Mouse (Mus musculus): ENCODE data around the gene Sfxn5. TPM values are rescaled to one million over a fixed set of nuclear protein-coding genes. Genes with fewer than 3 reads are reported as not detected.

The Sfxn5 gene
- polyA plus RNA-seq, 2 experiments = 0.77 to 1.2 TPM

- H3K36me3 ChIP-seq (replicated peaks; ENCODE audit: control insufficient read depth, insufficient read depth, low read depth) = no peaks in the 10 kb centered on the region
- ATAC-seq (ENCODE audit: insufficient read depth) = no peak
Observed at GRCm38 (mm10) chr6:85206182-85206938, 126.9 kb downstream of the Sfxn5 start.

DNA sequence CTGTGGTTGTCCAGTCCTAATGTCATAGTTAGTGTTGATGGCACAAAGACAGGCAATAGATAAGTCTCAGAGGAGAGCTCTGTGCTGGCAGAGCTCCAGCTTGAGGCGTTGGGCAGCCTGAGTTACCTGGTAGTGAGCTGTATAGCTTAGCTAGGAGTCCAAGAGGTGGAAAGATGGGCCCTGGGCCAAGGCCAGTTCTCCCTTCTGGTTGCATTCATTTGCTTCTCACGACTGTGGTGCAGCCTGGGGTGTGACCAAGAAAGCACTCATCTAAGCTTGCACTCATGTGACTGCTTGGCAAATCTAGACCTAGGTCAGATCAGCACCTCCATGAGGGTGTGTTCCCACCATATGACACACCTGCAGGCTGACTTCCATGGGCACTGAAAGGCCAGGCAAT is 135.3 kb downstream of the Sfxn5 start:
- TF ChIP-seq EP300 (IDR thresholded peaks at IDR 0.05; ENCODE audit: low read depth) = no peak
- no peak for TF ChIP-seq CTCF (IDR thresholded peaks at IDR 0.05; ENCODE audit: low read depth)
- no peak for ATAC-seq (ENCODE audit: insufficient read depth)
- H3K4me2 ChIP-seq (ENCODE audit: low read depth) = no peak overlapping the region
- no peak for DNase-seq (ENCODE audit: low read depth in 3 of 3, low spot score in 3 of 3)
- no peak overlapping the region for H3K4me3 ChIP-seq (ENCODE audit: insufficient read depth in 1 of 2, low read depth in 2 of 2, low read length in 2 of 2)
- WGBS (ENCODE audit: insufficient replicate concordance) = 44% methylated on average over 2 of the region's 2 CpGs
- no peaks in the 10 kb centered on the region for H3K9me3 ChIP-seq (ENCODE audit: control insufficient read depth, low read length)
- H3K27me3 ChIP-seq (ENCODE audit: control insufficient read depth, insufficient read depth, low read length) = peaks cover 26% of the 10 kb centered on the region
- no peaks in the 10 kb centered on the region for H3K36me3 ChIP-seq (replicated peaks; ENCODE audit: control insufficient read depth, insufficient read depth, low read depth)
- H3K9ac ChIP-seq (replicated peaks) = no peak overlapping the region
- no peaks in the 10 kb centered on the region for H3K4me1 ChIP-seq (replicated peaks; ENCODE audit: control insufficient read depth in 2 of 2, insufficient read depth in 2 of 2, low read length in 1 of 2)
- H3K27ac ChIP-seq = no peak overlapping the region

More at GRCm38 (mm10) chr6:85206182-85206938, 126.9 kb downstream of the Sfxn5 start:
- DNase-seq (ENCODE audit: low read depth in 3 of 3, low spot score in 3 of 3) = no peak
- no peak for TF ChIP-seq CTCF (IDR thresholded peaks at IDR 0.05; ENCODE audit: low read depth)
- TF ChIP-seq EP300 (IDR thresholded peaks at IDR 0.05; ENCODE audit: low read depth) = no peak
- no peaks in the 10 kb centered on the region for H3K4me1 ChIP-seq (replicated peaks; ENCODE audit: control insufficient read depth in 2 of 2, insufficient read depth in 2 of 2, low read length in 1 of 2)
- WGBS (ENCODE audit: insufficient replicate concordance) = 34% methylated on average over 16 of the region's 16 CpGs
- no peak overlapping the region for H3K4me2 ChIP-seq (ENCODE audit: low read depth)
- H3K4me3 ChIP-seq (ENCODE audit: insufficient read depth in 1 of 2, low read depth in 2 of 2, low read length in 2 of 2) = no peak overlapping the region
- no peak overlapping the region for H3K27ac ChIP-seq
- H3K27me3 ChIP-seq (ENCODE audit: control insufficient read depth, insufficient read depth, low read length) = no peaks in the 10 kb centered on the region; the same call in 1 of the 2 replicates
- H3K9ac ChIP-seq (replicated peaks) = no peak overlapping the region
- no peaks in the 10 kb centered on the region for H3K9me3 ChIP-seq (ENCODE audit: control insufficient read depth, low read length)

DNA sequence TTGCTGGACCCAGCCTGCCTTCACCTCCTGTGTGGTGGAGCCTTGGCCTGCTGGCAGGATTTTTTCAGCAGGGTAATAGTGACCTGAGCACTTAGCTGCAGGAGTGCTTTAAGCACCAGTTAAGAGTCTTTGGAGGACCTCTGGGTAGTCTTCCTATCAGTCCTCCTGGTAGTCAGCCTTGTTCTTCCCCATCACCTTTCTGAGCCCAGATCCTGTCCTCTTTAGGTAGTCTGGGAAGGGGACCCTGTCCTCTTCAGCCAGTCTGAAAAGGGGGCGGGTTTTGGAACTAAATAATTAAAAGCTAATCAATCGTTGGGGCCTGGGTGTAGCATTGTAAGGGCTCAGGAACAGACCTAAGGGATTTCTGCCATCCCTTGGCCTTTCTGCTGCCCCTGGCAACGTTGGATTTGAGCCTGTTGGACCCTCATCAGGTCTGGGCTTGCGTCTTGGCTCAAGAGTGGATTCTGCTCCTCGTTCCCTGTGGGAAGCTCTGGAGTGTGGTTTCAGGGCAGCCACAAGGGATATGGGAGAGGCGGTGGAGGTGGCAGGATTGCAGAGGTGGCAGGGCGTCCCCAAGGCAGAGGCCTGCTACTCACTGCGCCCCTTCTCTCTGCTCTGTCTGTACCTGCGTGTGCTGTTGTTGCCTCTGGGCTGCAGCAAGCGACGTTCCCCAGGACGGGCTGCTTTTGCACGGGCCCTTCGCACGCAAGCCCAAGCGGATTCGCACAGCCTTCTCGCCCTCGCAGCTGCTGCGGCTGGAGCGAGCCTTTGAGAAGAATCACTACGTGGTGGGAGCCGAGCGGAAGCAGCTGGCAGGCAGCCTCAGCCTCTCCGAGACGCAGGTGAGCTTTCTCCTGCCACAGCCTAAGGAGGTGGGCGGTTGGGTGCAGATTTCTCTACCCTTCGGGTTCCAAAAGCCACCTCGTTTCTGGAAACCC is 139.6 kb downstream of the Sfxn5 start:
- 6% methylated on average over 29 of the region's 29 CpGs for WGBS (ENCODE audit: insufficient replicate concordance)
- Histone ChIP-seq H3K9me3 (ENCODE audit: control insufficient read depth, low read length) (no peaks in the 10 kb centered on the region), H3K27me3 (ENCODE audit: control insufficient read depth, insufficient read depth, low read length) (peaks cover 67% of the 10 kb centered on the region), H3K4me1 (replicated peaks; ENCODE audit: control insufficient read depth in 2 of 2, insufficient read depth in 2 of 2, low read length in 1 of 2) (no peaks in the 10 kb centered on the region), H3K9ac (replicated peaks) (no peak overlapping the region), H3K27ac (no peak overlapping the region), H3K36me3 (replicated peaks; ENCODE audit: control insufficient read depth, insufficient read depth, low read depth) (no peaks in the 10 kb centered on the region), H3K4me2 (ENCODE audit: low read depth) (no peak overlapping the region), H3K4me3 (ENCODE audit: insufficient read depth in 1 of 2, low read depth in 2 of 2, low read length in 2 of 2) (no peak overlapping the region)
- ATAC-seq (ENCODE audit: insufficient read depth) (no peak), DNase-seq (ENCODE audit: low read depth in 3 of 3, low spot score in 3 of 3) (no peak)
- TF ChIP-seq EP300 (IDR thresholded peaks at IDR 0.05; ENCODE audit: low read depth) (no peak), CTCF (IDR thresholded peaks at IDR 0.05; ENCODE audit: low read depth) (no peak)

DNA sequence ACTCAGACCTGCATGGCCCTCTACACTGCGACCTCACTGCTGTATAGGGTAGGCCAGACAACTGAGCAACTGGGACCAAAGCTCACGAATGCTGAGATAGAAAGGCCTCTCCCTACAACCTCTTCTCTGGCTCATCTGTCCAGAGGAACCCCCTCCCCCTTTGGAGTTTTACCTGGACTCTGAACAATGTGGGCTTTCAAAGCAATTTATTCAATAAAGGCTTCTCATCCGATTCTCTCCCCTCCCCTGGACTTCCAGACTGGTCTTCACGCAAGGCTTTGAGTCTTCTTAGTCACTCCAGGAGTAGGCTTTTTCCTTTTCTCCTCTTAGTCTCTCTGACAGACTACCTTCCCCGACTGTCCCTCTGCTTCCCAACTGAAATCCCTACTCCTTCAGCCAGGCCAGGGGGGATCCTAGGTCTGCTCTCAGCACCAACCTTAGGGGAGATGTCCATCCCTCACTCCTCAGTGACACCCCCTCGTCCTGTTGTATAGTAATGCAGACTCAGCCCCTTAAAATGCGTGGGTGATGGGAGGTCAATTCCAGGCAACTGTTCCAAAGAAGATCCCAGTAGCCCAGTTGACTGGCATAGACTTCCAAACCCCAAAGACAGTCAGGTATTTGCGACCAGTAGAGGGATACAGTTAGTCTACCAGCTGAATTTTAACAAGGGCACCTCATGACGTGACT is 141.3 kb downstream of the Sfxn5 start:
- ATAC-seq (ENCODE audit: insufficient read depth) (no peak), DNase-seq (ENCODE audit: low read depth in 3 of 3, low spot score in 3 of 3) (no peak)
- 7% methylated on average over 9 of the region's 9 CpGs for WGBS (ENCODE audit: insufficient replicate concordance)
- no peak overlapping the region for H3K4me3 ChIP-seq (ENCODE audit: insufficient read depth in 1 of 2, low read depth in 2 of 2, low read length in 2 of 2)
- no peak overlapping the region for H3K4me2 ChIP-seq (ENCODE audit: low read depth)
- H3K27me3 ChIP-seq (ENCODE audit: control insufficient read depth, insufficient read depth, low read length) = peaks cover 84% of the 10 kb centered on the region
- no peaks in the 10 kb centered on the region for H3K36me3 ChIP-seq (replicated peaks; ENCODE audit: control insufficient read depth, insufficient read depth, low read depth)
- TF ChIP-seq EP300 (IDR thresholded peaks at IDR 0.05; ENCODE audit: low read depth) = no peak
- TF ChIP-seq CTCF (IDR thresholded peaks at IDR 0.05; ENCODE audit: low read depth) = no peak
- H3K9ac ChIP-seq (replicated peaks) = no peak overlapping the region
- no peak overlapping the region for H3K27ac ChIP-seq
- no peaks in the 10 kb centered on the region for H3K4me1 ChIP-seq (replicated peaks; ENCODE audit: control insufficient read depth in 2 of 2, insufficient read depth in 2 of 2, low read length in 1 of 2)
- H3K9me3 ChIP-seq (ENCODE audit: control insufficient read depth, low read length) = no peaks in the 10 kb centered on the region

All from liver, embryonic 14.5 days (tissue).